Mouse (Mus musculus) olfactory bulb, adult 2 months (tissue): ENCODE data around the gene Csrp2.

ENCODE experiments used
- CTCF ChIP-seq: fragments of 200-500 bp; IDR thresholded peaks from 2 replicates; pipeline ENCODE4 v1.5.1; 2012; ENCODE audit warnings: low read depth, mild to moderate bottlenecking, low read length, moderate library complexity; ENCODE audit not compliant: insufficient read depth
- POLR2A ChIP-seq: fragments of 200-500 bp; IDR thresholded peaks from 2 replicates; pipeline ENCODE4 v1.6.1; 2012; ENCODE audit warnings: mild to moderate bottlenecking, low read depth, low read length, moderate library complexity; ENCODE audit not compliant: insufficient read depth

DNA sequence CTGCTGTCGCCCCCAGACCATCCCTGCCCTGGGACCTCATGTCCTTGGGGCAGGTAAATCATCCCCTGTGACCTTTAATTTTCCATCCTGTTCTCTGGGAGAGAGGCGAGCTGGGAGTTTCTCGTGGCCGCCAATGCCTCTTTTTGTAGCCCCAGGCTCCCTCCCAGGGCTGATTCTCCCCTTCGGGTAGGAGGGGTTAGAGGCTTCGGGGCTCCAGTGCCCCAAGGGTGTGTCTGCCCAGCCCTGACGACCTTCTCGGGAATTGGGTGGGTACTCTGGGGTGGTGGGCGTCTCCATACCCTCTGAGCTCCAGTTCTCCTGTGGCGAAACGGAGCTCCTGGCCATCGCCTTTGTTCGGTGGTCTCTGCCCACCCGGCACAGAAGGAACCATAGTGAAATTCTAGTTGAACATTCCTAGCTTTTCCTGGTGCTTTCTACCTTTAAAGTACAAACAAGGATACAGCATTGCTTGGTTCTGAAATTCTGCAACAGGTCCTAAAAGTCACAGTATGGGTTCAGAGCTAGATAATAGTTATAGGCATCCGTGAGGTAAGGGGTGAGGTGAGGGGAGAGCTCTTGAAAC lies 870 bp downstream of the Csrp2 start:
- TF ChIP-seq CTCF, result no peak
- TF ChIP-seq POLR2A, result no peak
